Mouse (Mus musculus) brain, embryonic 18.5 days (tissue): Measurements from ENCODE around the gene Thsd7b.

Experiments
- DNase-seq: peaks from one replicate; pipeline ENCODE4 v3.0.0-alpha.2; 2012; ENCODE audit warnings: low read depth, low spot score

Gene Thsd7b

GRCm38 (mm10) chr1:129272982-129273937 is at the start of gene Thsd7b:
Gene Thsd7b (plus strand): TSS chr1:129273302.
- DNase-seq: no peak

- DNase-seq: no peak
These were observed 28.8 kb upstream of the Thsd7b start for GRCm38 (mm10) chr1:129244292-129244691.

GRCm38 (mm10) chr1:129250704-129251443 is 22.2 kb upstream of the Thsd7b start:
- DNase-seq: no peak

GRCm38 (mm10) chr1:129266684-129267083 is 6.4 kb upstream of the Thsd7b start:
- no peak for DNase-seq

GRCm38 (mm10) chr1:129304173-129304572 is 31.1 kb downstream of the Thsd7b start:
- no peak for DNase-seq

- DNase-seq: no peak
These were observed 51.3 kb downstream of the Thsd7b start for GRCm38 (mm10) chr1:129324388-129324787.

GRCm38 (mm10) chr1:129324798-129325197 is 51.7 kb downstream of the Thsd7b start:
- no peak for DNase-seq

GRCm38 (mm10) chr1:129356631-129357030 is 83.5 kb downstream of the Thsd7b start:
- no peak for DNase-seq

- no peak for DNase-seq
These were observed 84.3 kb downstream of the Thsd7b start for GRCm38 (mm10) chr1:129357378-129357777.

GRCm38 (mm10) chr1:129363368-129363767 is 90.3 kb downstream of the Thsd7b start:
- DNase-seq: no peak

- no peak for DNase-seq
These were observed 91.7 kb downstream of the Thsd7b start for GRCm38 (mm10) chr1:129364828-129365227.

- no peak for DNase-seq
These were observed 92.5 kb downstream of the Thsd7b start for GRCm38 (mm10) chr1:129365590-129365989.

GRCm38 (mm10) chr1:129386479-129386878 is 113.4 kb downstream of the Thsd7b start:
- no peak for DNase-seq

GRCm38 (mm10) chr1:129411584-129411983 is 138.5 kb downstream of the Thsd7b start:
- DNase-seq: no peak

GRCm38 (mm10) chr1:129421581-129421980 is 148.5 kb downstream of the Thsd7b start:
- DNase-seq: peak; percentile 8

- DNase-seq: no peak
These were observed 191.3 kb downstream of the Thsd7b start for GRCm38 (mm10) chr1:129464414-129464813.

GRCm38 (mm10) chr1:129473504-129473903 is 200.4 kb downstream of the Thsd7b start:
- DNase-seq: no peak

- DNase-seq: no peak
These were observed 211.3 kb downstream of the Thsd7b start for GRCm38 (mm10) chr1:129484266-129485031.

GRCm38 (mm10) chr1:129491136-129491535 is 218.0 kb downstream of the Thsd7b start:
- DNase-seq: no peak

GRCm38 (mm10) chr1:129493929-129494328 is 220.8 kb downstream of the Thsd7b start:
- no peak for DNase-seq

- DNase-seq: no peak
These were observed 228.6 kb downstream of the Thsd7b start for GRCm38 (mm10) chr1:129501707-129502106.

GRCm38 (mm10) chr1:129516379-129516778 is 243.3 kb downstream of the Thsd7b start:
- no peak for DNase-seq
